Mouse (Mus musculus): ENCODE measurements around the gene Car1.
"Not testable (repeated sequence)": the region's sequence is repeated elsewhere in the genome, so short reads cannot be mapped to it uniquely, and the experiment has no call there.

Gene Car1

DNA sequence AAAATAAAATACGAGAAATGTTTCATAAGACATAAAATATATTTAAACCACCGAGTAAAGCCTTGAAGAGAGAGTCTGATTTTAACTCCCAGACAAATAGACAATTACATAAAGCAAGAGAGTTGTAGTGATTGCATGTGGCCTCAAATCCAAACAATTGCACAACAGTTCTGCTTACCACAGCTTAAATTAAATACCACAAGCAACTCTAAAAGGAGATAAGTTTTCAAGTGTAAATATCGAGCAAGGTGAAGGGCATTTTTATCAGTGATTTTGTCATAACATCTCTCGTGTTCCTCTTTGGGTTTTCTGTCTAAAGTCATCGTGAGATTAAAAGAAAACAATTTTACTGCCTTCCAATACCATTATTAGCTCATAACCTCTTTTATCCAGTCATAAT, 25.0 kb downstream of the Car1 start:
- not testable (repeated sequence) for DNase-seq (ENCODE audit: low spot score)

DNA sequence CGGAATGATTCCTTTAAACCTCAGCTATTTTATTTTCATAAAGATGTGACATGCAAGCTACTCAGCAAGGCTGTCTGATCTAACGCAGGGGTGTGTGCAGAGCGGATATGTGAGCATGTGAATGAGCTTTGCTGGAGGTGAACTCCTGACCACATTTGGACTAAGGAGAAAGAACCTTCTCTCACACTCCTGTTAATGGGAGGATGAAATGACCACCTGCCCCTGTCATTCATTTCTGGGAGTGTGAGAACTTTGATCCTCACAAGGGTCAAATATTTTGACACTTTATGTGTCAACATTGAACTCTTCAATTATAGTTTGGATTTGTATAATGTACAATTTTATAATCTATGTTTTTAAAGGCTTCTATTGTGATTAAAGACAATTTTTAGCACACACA, 25.8 kb downstream of the Car1 start:
- not testable (repeated sequence) for DNase-seq (ENCODE audit: low spot score)

DNA sequence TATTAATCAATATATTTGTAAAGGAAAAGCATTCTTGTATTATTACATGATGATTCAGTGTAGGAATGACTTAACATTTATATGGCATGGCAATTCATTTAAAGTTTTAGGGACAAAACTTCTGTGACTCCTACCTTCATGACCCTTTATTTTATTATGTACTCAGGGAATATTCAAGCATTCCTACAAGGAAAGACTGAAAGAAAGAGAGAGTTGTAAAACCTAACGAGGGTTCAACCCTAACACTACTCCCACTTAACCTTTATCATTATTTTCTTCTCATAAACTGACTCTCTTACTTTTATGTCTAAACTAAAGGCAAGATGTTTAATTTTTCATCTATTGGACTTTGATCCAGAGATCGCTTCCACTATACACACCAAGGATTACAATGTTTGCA, 28.0 kb downstream of the Car1 start:
- DNase-seq (ENCODE audit: low spot score): no peak

DNA sequence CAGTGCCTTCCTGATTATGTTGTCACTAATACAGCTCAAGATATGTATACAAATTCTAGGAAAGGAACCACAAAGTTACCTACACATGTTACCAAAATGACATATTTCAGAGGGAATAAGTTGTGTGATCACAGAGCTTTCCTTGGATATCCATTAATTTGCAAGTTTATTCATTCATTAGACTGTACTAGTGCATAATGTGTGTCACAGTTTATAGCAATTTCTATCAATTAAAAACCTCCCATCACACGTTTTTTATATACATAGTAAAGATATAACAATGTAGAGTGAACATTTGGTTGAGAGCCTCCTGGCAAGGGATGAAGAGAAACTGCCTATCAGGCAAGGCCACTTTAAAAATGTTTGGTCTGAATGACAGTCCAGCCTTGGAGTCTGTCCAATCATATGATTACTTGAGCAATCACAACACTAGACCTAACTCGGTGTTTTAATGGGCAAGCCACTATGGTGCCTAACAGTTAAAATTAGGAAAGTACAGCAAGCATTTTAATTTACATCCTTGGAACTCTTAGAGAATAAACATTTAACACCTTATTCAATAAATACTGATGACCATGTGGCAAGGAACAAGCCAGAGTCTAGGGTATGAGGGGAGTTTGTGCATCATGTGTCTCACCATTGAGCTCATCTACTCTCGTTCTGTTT, 31.5 kb downstream of the Car1 start:
- not testable (repeated sequence) for DNase-seq (ENCODE audit: low spot score)

DNA sequence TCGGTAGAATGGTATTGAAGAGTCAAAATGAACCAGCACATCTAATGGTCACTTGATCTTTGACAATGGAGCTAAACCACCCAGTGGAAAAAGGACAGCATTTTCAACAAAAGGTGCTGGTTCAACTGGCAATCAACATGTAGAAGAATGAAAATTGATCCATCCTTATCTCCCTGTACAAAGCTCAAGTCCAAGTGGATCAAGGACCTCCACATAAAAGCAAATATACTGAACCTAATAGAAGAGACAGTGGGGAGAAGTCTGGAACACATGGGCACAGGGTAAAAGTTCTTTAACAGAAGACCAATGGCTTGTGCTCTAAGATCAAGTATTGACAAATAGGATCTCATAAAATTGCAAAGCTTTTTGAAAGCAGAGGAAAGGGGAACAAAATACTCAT, 33.6 kb downstream of the Car1 start:
- DNase-seq (ENCODE audit: low spot score): not testable (repeated sequence)

DNA sequence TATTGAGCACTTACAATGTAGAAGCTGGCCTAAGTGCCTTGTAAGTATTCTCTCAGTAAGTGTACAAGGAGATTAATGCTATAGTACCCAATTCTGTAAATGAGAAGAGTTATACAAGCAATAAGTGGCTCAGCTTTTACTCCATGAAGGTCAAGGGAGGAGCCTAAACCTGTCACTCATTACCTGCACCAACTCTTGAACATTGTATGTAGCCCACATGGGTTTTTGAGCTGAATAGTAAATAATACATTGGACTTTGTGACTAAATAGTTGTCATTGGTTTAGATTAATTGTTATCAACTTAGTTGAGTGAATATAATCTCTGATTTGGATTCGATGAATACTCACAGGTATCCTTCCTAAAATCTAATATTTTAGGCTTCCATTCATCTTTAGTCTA, 35.7 kb downstream of the Car1 start:
- not testable (repeated sequence) for DNase-seq (ENCODE audit: low spot score)

DNA sequence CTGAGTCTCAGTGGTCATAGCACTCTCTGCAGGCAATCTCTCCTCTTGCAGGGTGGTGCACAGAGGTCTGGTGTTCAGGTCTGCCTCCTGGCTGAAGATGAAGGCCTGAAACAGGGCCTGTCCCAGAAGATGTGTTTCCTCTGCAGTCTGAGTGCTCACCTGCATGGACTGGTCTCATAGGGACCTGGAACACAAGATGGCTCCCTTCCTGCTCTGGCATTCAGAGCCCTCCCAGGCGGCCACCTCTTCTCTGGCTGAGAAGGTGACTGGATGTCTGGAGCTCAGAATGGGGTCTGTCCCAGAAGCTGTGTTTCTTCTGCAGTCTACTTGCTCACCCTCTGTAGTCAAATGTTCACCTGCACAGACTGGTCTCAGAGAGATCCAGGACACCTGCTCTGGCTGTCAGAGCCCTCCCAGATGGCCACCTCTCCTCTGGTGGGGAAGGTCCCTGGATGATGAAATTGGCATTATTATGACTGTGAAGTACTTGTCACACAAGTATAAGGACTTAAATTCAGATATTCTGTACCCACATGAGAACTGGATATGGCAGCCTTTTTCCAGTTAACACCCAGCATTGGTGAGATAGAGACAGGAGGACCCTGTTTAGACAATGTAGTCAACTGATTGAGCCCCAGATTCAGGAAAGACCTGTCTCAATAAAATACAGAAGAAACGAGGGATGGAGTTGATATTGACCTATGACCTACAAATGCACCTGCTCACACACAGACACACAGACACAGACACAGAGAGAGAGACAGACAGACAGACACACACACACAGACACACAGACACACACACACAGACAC, 43.2 kb downstream of the Car1 start:
- DNase-seq (ENCODE audit: low spot score): no peak

DNA sequence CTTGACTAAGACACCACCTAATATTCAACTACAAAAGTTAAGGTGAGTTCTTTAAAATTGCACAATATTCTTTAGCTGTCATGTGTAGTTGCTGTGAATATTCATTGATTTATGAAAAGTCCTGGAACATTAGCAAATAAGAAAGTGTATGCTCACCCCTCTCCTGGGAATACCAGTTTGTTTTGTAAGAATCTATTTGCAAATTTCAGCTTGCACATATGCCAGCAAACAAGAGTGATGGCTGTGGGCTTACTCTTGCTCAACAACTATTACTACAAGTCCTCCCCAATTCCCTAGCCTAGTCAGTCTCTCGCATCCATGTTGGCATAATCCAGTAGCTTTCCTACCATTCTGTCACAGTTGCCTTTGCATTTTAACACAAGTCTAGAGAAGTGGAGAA, 52.5 kb downstream of the Car1 start:
- DNase-seq (ENCODE audit: low spot score): no peak

DNA sequence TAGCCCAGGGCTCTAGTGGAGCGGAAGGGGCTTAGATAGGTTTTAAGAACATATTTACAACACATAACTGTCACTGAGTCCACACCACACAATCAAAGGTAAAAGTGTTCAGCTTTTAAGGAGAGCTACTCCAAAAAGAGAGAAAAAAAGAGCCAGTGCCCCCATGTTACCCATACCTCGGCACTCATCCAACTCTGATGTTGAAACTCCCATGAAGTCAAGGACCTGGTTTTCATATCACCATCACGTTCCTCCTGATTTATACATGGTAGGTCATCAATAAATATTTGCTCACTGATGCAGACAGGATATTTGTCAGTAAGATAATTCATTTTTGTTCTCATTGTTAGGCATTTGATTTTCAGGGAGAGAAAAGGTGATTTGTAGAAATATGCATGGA, 62.1 kb downstream of the Car1 start:
- no peak for DNase-seq (ENCODE audit: low spot score)

DNA sequence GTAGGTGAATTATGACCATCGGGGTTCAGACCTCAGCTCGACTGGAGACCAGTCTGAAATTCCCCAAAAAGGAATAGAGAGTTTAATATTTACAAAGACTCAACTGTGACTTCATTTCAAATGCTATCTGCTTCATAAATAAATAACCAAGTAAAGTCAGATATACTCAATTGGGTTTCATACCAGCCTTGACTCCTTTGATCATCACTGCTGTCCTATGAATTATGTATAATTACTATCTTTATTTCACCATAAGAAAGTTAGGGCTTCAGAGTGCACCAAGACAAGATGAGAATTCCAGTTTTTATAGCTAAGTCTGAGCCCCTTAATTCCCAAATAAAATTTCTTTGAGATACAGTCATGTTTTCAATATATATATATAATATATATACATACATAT, 69.9 kb downstream of the Car1 start:
- no peak for DNase-seq (ENCODE audit: low spot score)

DNA sequence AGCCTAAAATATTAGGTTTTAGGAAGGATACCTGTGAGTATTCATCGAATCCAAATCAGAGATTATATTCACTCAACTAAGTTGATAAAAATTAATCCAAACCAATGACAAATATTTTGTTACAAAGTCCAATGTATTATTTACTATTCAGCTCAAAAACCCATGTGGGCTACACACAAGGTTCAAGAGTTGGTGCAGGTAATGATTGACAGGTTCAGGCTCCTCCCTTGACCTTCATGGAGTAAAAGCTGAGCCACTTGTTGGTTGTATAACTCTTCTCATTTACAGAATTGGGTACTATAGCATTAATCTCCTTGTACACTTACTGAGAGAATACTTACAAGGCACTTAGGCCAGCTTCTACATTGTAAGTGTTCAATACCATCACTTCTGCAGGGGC, 80.7 kb downstream of the Car1 start:
- not testable (repeated sequence) for DNase-seq (ENCODE audit: low spot score)

DNA sequence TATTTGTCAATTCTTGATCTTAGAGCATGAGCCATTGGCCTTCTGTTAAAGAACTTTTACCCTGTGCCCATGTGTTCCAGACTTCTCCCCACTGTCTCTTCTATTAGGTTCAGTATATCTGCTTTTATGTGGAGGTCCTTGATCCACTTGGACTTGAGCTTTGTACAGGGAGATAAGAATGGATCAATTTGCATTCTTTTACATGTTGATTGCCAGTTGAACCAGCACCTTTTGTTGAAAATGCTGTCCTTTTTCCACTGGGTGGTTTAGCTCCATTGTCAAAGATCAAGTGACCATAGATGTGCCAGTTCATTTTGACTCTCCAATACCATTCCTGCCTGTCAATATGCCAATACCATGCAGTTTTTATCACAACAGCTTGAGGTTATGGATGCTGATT, 82.7 kb downstream of the Car1 start:
- DNase-seq (ENCODE audit: low spot score): not testable (repeated sequence)

All from spleen, adult 12 weeks (tissue).